Mouse (Mus musculus) heart, embryonic 14.5 days (tissue): ENCODE data around the gene Cmtm5. TPM values are rescaled to one million over a fixed set of nuclear protein-coding genes. Genes with fewer than 3 reads are reported as not detected.
"Not testable (repeated sequence)": the region's sequence is repeated elsewhere in the genome, so short reads cannot be mapped to it uniquely, and the experiment has no call there.

Source experiments
- ATAC-seq: fragments of 200-750 bp; cut with Nextera tagmentation; 2 replicates; pipeline ENCODE4 v1.8.0; 2017; ENCODE audit warnings: low read depth, moderate TSS enrichment; ENCODE audit not compliant: insufficient number of reproducible peaks, insufficient read depth, low FRiP score
- H3K27ac ChIP-seq, 2 experiments: fragments of 200-500 bp in 1 of 2; fragments of 300-500 bp in 1 of 2; sonication (generic) in 1 of 2; replicated peaks in 1 of 2; 2 replicates each; pipeline ENCODE4 v1.5.1; 2012 to 2014; ENCODE audit warnings: low read depth in 2 of 2, low read length in 2 of 2, control low read depth in 1 of 2, mild to moderate bottlenecking in 1 of 2, mixed read lengths in 1 of 2; ENCODE audit not compliant: control insufficient read depth in 1 of 2, insufficient read depth in 1 of 2
- H3K27me3 ChIP-seq: fragments of 300-500 bp; sonication (generic); 2 replicates; pipeline ENCODE4 v1.6.1; 2014; ENCODE audit warnings: mild to moderate bottlenecking, low read length, control low read depth; ENCODE audit not compliant: control insufficient read depth, insufficient read depth
- H3K36me3 ChIP-seq: fragments of 300-500 bp; sonication (generic); 2 replicates; pipeline ENCODE4 v1.6.1; 2014; ENCODE audit warnings: mild to moderate bottlenecking, control low read depth, low read length, mixed read lengths; ENCODE audit not compliant: control insufficient read depth, insufficient read depth
- H3K4me1 ChIP-seq, 2 experiments: fragments of 200-500 bp in 1 of 2; fragments of 300-500 bp in 1 of 2; sonication (generic) in 1 of 2; 2 replicates each; pipeline ENCODE4 v1.6.1; 2012 to 2014; ENCODE audit warnings: low read length in 2 of 2, control low read depth in 1 of 2, mixed read lengths in 1 of 2; ENCODE audit not compliant: control insufficient read depth in 2 of 2, insufficient read depth in 2 of 2
- H3K4me2 ChIP-seq: fragments of 300-500 bp; sonication (generic); 2 replicates; pipeline ENCODE4 v1.6.1; 2014; ENCODE audit warnings: mild to moderate bottlenecking, low read length
- H3K4me3 ChIP-seq, 2 experiments: fragments of 200-500 bp in 1 of 2; fragments of 300-500 bp in 1 of 2; sonication (generic) in 1 of 2; 2 replicates each; pipeline ENCODE4 v1.5.1; 2012 to 2014; ENCODE audit warnings: low read length in 2 of 2, mild to moderate bottlenecking in 2 of 2, control low read depth in 1 of 2, low read depth in 1 of 2, moderate library complexity in 1 of 2; ENCODE audit not compliant: control insufficient read depth in 1 of 2, insufficient read depth in 1 of 2
- H3K9ac ChIP-seq: fragments of 300-500 bp; sonication (generic); 2 replicates; pipeline ENCODE4 v1.6.1; 2014; ENCODE audit warnings: mild to moderate bottlenecking, low read length
- H3K9me3 ChIP-seq: fragments of 300-500 bp; sonication (generic); 2 replicates; pipeline ENCODE4 v1.6.1; 2016; ENCODE audit warnings: low read length, control low read depth; ENCODE audit not compliant: control insufficient read depth
- WGBS: fragments of 180-500 bp; shearing (Covaris S2); extraction: QIAGEN DNeasy Blood & Tissue Kit; methylation state at CpG from one replicate; pipeline ENCODE4 v1.1.7; 2014; 5-methylcytosine and 5-hydroxymethylcytosine counted together
- polyA plus RNA-seq: library from polyadenylated mRNA; unstranded; fragments of >200 nt; fragmentation: Nextera tagmentation; extraction: Ambion mirVana; gene quantifications from 2 replicates; pipeline ENCODE4 v1.2.1, GENCODE M21; 2014

Cmtm5 gene
- polyA plus RNA-seq, 1 experiment from 2014 or later, result 0.72 TPM

GRCm38 (mm10) chr14:54967874-54968273, 31.8 kb downstream of the Cmtm5 start:
- H3K36me3 ChIP-seq, result peaks cover 54% of the 10 kb centered on the region
- peak; percentile 4 for ATAC-seq
- no peak overlapping the region for H3K4me3 ChIP-seq
- H3K4me1 ChIP-seq, result peaks cover 20 to 23% of the 10 kb centered on the region in 2 experiments
- peak overlapping the region; percentile 83 for H3K9ac ChIP-seq
- 33% methylated on average over 3 of the region's 3 CpGs for WGBS
- peak overlapping the region; percentile 87 to 92 for H3K27ac ChIP-seq
- no peaks in the 10 kb centered on the region for H3K27me3 ChIP-seq
- H3K4me2 ChIP-seq, result peak overlapping the region; percentile 66
- no peaks in the 10 kb centered on the region for H3K9me3 ChIP-seq

GRCm38 (mm10) chr14:54968344-54968743, 32.3 kb downstream of the Cmtm5 start:
- peak; percentile 54 for ATAC-seq

GRCm38 (mm10) chr14:54972786-54973185, 36.7 kb downstream of the Cmtm5 start:
- peak overlapping the region; percentile 50 to 87 for H3K27ac ChIP-seq
- H3K9me3 ChIP-seq, ATAC-seq, H3K4me2 ChIP-seq, H3K4me3 ChIP-seq, H3K27me3 ChIP-seq, H3K9ac ChIP-seq: not testable (repeated sequence)
- peaks cover 74% of the 10 kb centered on the region for H3K36me3 ChIP-seq
- H3K4me1 ChIP-seq, result peaks cover 8 to 19% of the 10 kb centered on the region in 2 experiments
- 74% methylated on average over 7 of the region's 11 CpGs for WGBS

More at GRCm38 (mm10) chr14:54968344-54968743, 32.3 kb downstream of the Cmtm5 start:
- H3K27ac ChIP-seq, result peak overlapping the region; percentile 87 to 92
- no peak overlapping the region for H3K4me2 ChIP-seq
- H3K36me3 ChIP-seq, result peaks cover 55% of the 10 kb centered on the region
- H3K9ac ChIP-seq, result peak overlapping the region; percentile 83; the same call in 1 of the 2 replicates
- H3K4me3 ChIP-seq, result no peak overlapping the region
- peaks cover 23% of the 10 kb centered on the region in 2 experiments for H3K4me1 ChIP-seq
- no peaks in the 10 kb centered on the region for H3K27me3 ChIP-seq
- H3K9me3 ChIP-seq, result no peaks in the 10 kb centered on the region

- no peak for ATAC-seq
- Histone ChIP-seq H3K27me3 (no peaks in the 10 kb centered on the region), H3K4me2 (no peak overlapping the region), H3K36me3 (peaks cover 87% of the 10 kb centered on the region), H3K9me3 (no peaks in the 10 kb centered on the region), H3K4me1 (peaks cover 8 to 10% of the 10 kb centered on the region in 2 experiments; a peak in 2 of 4 replicates), H3K27ac (peak overlapping the region; percentile 66 to 77), H3K4me3 (no peak overlapping the region), H3K9ac (peak overlapping the region; percentile 58)
- WGBS, result 64% methylated on average over 6 of the region's 6 CpGs
Observed at GRCm38 (mm10) chr14:54974068-54974791, 38.2 kb downstream of the Cmtm5 start.

- ATAC-seq, result no peak
- Histone ChIP-seq H3K4me1 (peaks cover 5 to 10% of the 10 kb centered on the region in 2 experiments; a peak in 2 of 4 replicates), H3K9me3 (no peaks in the 10 kb centered on the region), H3K4me3 (no peak within 1 kb of the TSS), H3K27ac (peak within 1 kb of the TSS; percentile 60 to 82), H3K4me2 (peak within 1 kb of the TSS; percentile 46; the same call in 1 of the 2 replicates), H3K36me3 (peaks cover 87% of the 10 kb centered on the region), H3K9ac (peak within 1 kb of the TSS; percentile 69), H3K27me3 (no peaks in the 10 kb centered on the region)
- WGBS, result 41% methylated on average over 1 of the region's 1 CpGs
Observed at GRCm38 (mm10) chr14:54976633-54977032, 40.6 kb downstream of the Cmtm5 start, which contains the start of gene Gm17428. TSS of gene Gm17428 (plus strand) at chr14:54976933.

GRCm38 (mm10) chr14:54978664-54979063, 42.6 kb downstream of the Cmtm5 start:
- Histone ChIP-seq H3K4me3 (peak overlapping the region in 1 of 2 experiments; percentile 6; a peak in 2 of 4 replicates), H3K36me3 (peaks cover 87% of the 10 kb centered on the region), H3K9me3 (no peaks in the 10 kb centered on the region), H3K4me2 (peak overlapping the region; percentile 46), H3K27me3 (no peaks in the 10 kb centered on the region), H3K9ac (peak overlapping the region; percentile 69), H3K27ac (peak overlapping the region; percentile 75 to 82), H3K4me1 (peaks cover 5 to 7% of the 10 kb centered on the region in 2 experiments; a peak in 2 of 4 replicates)
- 60% methylated on average over 8 of the region's 8 CpGs for WGBS
- no peak for ATAC-seq

GRCm38 (mm10) chr14:54981934-54982333, 45.9 kb downstream of the Cmtm5 start:
- 61% methylated on average over 7 of the region's 7 CpGs for WGBS
- Histone ChIP-seq H3K27me3 (no peaks in the 10 kb centered on the region), H3K4me1 (peaks cover 5 to 6% of the 10 kb centered on the region in 2 experiments; a peak in 2 of 4 replicates), H3K9ac (peak overlapping the region; percentile 100), H3K9me3 (no peaks in the 10 kb centered on the region), H3K4me3 (peak overlapping the region; percentile 9 to 66; a peak in 2 of 4 replicates), H3K4me2 (peak overlapping the region; percentile 73), H3K36me3 (peaks cover 91% of the 10 kb centered on the region), H3K27ac (peak overlapping the region; percentile 78 to 100)
- ATAC-seq, result no peak
